Mouse (Mus musculus) CH12.LX (cell line): ENCODE results near the gene Sowaha. TPM values are rescaled to one million over a fixed set of nuclear protein-coding genes. Genes with fewer than 3 reads are reported as not detected.

Experiments
- DNase-seq: peaks from one replicate; pipeline ENCODE4 v3.0.0-alpha.2; 2013; ENCODE audit errors: extremely low read depth
- H3K27ac ChIP-seq: 2 replicates; pipeline ENCODE4 v1.5.1; 2012; ENCODE audit warnings: low read depth, mild to moderate bottlenecking, control low read depth, moderate library complexity; ENCODE audit not compliant: insufficient read depth
- H3K27me3 ChIP-seq: replicated peaks from 2 replicates; pipeline ENCODE3; 2012; ENCODE audit warnings: inconsistent platforms
- H3K36me3 ChIP-seq, 2 experiments: replicated peaks in 1 of 2; 2 replicates each; pipeline versions ENCODE3 to v1.6.1; 2012; ENCODE audit warnings: inconsistent platforms in 1 of 2, low read length in 1 of 2, mild to moderate bottlenecking in 1 of 2, mixed read lengths in 1 of 2, moderate library complexity in 1 of 2; ENCODE audit not compliant: control insufficient read depth in 1 of 2, insufficient read depth in 1 of 2
- H3K4me1 ChIP-seq, 2 experiments: 2 replicates each; pipeline ENCODE4 v1.6.1; 2012; ENCODE audit warnings: inconsistent platforms in 1 of 2, moderate library complexity in 1 of 2; ENCODE audit not compliant: insufficient read depth in 2 of 2, control insufficient read depth in 1 of 2
- H3K4me2 ChIP-seq: 2 replicates; pipeline ENCODE4 v1.6.1; 2012; ENCODE audit warnings: low read depth, mild to moderate bottlenecking, control low read depth; ENCODE audit not compliant: poor library complexity, insufficient read depth, severe bottlenecking
- H3K4me3 ChIP-seq, 3 experiments: fragments of 150-350 bp in 1 of 3; sonication (generic) in 1 of 3; replicated peaks in 1 of 3; 2 replicates each; pipeline versions ENCODE3 to v1.5.1; 2011 to 2012; ENCODE audit warnings: low read depth in 2 of 3, low read length in 2 of 3, mild to moderate bottlenecking in 2 of 3, moderate library complexity in 2 of 3, control low read depth in 1 of 3, improper control_type of control experiment in 1 of 3, inconsistent platforms in 1 of 3, mixed read lengths in 1 of 3; ENCODE audit not compliant: poor library complexity in 1 of 3
- H3K79me2 ChIP-seq: replicated peaks from 2 replicates; pipeline ENCODE4 v1.6.1; 2012; ENCODE audit warnings: mild to moderate bottlenecking, moderate library complexity; ENCODE audit not compliant: control insufficient read depth, poor library complexity, insufficient read depth, severe bottlenecking; ENCODE audit errors: extremely low read depth
- H3K9ac ChIP-seq: 2 replicates; pipeline ENCODE4 v1.6.1; 2012; ENCODE audit warnings: low read depth, mild to moderate bottlenecking, control low read depth, moderate library complexity; ENCODE audit not compliant: insufficient read depth
- H3K9me3 ChIP-seq: replicated peaks from 2 replicates; pipeline ENCODE3; 2012; ENCODE audit warnings: low read length, inconsistent platforms, mixed read lengths
- BHLHE40 ChIP-seq: IDR thresholded peaks from 2 replicates; pipeline ENCODE4 v1.6.1; 2011; ENCODE audit warnings: mild to moderate bottlenecking, low read depth, low read length, improper control_type of control experiment
- CHD1 ChIP-seq: IDR thresholded peaks from 2 replicates; pipeline ENCODE4 v1.6.1; 2012; ENCODE audit warnings: low read depth, low read length, improper control_type of control experiment, inconsistent platforms
- CHD2 ChIP-seq: IDR thresholded peaks from 2 replicates; pipeline ENCODE4 v1.6.1; 2011; ENCODE audit warnings: low read length, improper control_type of control experiment
- CTCF ChIP-seq, 2 experiments: IDR thresholded peaks in 1 of 2; conservative IDR thresholded peaks in 1 of 2; 2 replicates each; pipeline ENCODE4 v1.5.1; 2011 to 2012; ENCODE audit warnings: low read depth in 2 of 2, low read length in 2 of 2, improper control_type of control experiment in 1 of 2, inconsistent platforms in 1 of 2, mild to moderate bottlenecking in 1 of 2, moderate library complexity in 1 of 2
- E2F4 ChIP-seq: IDR thresholded peaks from 2 replicates; pipeline ENCODE4 v1.6.1; 2011; ENCODE audit warnings: low read depth, low read length, improper control_type of control experiment; ENCODE audit not compliant: insufficient replicate concordance
- ELF1 ChIP-seq: IDR thresholded peaks from 2 replicates; pipeline ENCODE4 v1.6.1; 2014; ENCODE audit warnings: low read depth, mild to moderate bottlenecking, inconsistent platforms, low read length, improper control_type of control experiment
- EP300 ChIP-seq: IDR thresholded peaks from 2 replicates; pipeline ENCODE4 v1.6.1; 2011; ENCODE audit warnings: low read length, improper control_type of control experiment
- GABPA ChIP-seq: IDR thresholded peaks from 2 replicates; pipeline ENCODE4 v1.6.1; 2012; ENCODE audit warnings: low read depth, low read length, improper control_type of control experiment, inconsistent platforms; ENCODE audit not compliant: insufficient replicate concordance
- IRF4 ChIP-seq: IDR thresholded peaks from 2 replicates; pipeline ENCODE4 v1.6.1; 2014; ENCODE audit warnings: low read depth, mild to moderate bottlenecking, inconsistent platforms, low read length, improper control_type of control experiment
- JUN ChIP-seq: IDR thresholded peaks from 2 replicates; pipeline ENCODE4 v1.6.1; 2011; ENCODE audit warnings: low read depth, mild to moderate bottlenecking, low read length, improper control_type of control experiment, moderate library complexity; ENCODE audit not compliant: insufficient read depth
- JUND ChIP-seq: conservative IDR thresholded peaks from 2 replicates; pipeline ENCODE4 v1.6.1; 2011; ENCODE audit warnings: low read depth, low read length, improper control_type of control experiment
- KAT2A ChIP-seq: IDR thresholded peaks from 2 replicates; pipeline ENCODE4 v1.6.1; 2012; ENCODE audit warnings: low read length, improper control_type of control experiment, inconsistent platforms; ENCODE audit not compliant: insufficient replicate concordance
- MAFK ChIP-seq: IDR thresholded peaks from 2 replicates; pipeline ENCODE4 v1.6.1; 2011; ENCODE audit warnings: low read length, improper control_type of control experiment; ENCODE audit not compliant: insufficient replicate concordance
- MAX ChIP-seq: IDR thresholded peaks from 2 replicates; pipeline ENCODE4 v1.6.1; 2011; ENCODE audit warnings: low read length, improper control_type of control experiment
- MAZ ChIP-seq: IDR thresholded peaks from 2 replicates; pipeline ENCODE4 v1.6.1; 2012; ENCODE audit warnings: low read depth, mild to moderate bottlenecking, inconsistent platforms, low read length, improper control_type of control experiment, moderate library complexity
- MYC ChIP-seq: IDR thresholded peaks from 2 replicates; pipeline ENCODE4 v1.6.1; 2011; ENCODE audit warnings: low read depth, mild to moderate bottlenecking, improper control_type of control experiment, low read length
- NELFE ChIP-seq: IDR thresholded peaks from 2 replicates; pipeline ENCODE4 v1.6.1; 2011; ENCODE audit warnings: low read depth, low read length, improper control_type of control experiment
- NRF1 ChIP-seq: IDR thresholded peaks from 2 replicates; pipeline ENCODE4 v1.6.1; 2014; ENCODE audit warnings: low read depth, mild to moderate bottlenecking, inconsistent platforms, low read length, improper control_type of control experiment, moderate library complexity
- PAX5 ChIP-seq: IDR thresholded peaks from 2 replicates; pipeline ENCODE4 v1.6.1; 2012; ENCODE audit warnings: low read length, inconsistent platforms, mixed read lengths
- POLR2A ChIP-seq: IDR thresholded peaks from 2 replicates; pipeline ENCODE4 v1.6.1; 2011; ENCODE audit warnings: low read depth, mild to moderate bottlenecking, improper control_type of control experiment, low read length
- POLR2AphosphoS2 ChIP-seq: IDR thresholded peaks from 2 replicates; pipeline ENCODE4 v1.6.1; 2011; ENCODE audit warnings: low read depth, low read length, improper control_type of control experiment
- RAD21 ChIP-seq: IDR thresholded peaks from 2 replicates; pipeline ENCODE4 v1.6.1; 2011; ENCODE audit warnings: low read depth, mild to moderate bottlenecking, low read length, improper control_type of control experiment, moderate library complexity
- RCOR1 ChIP-seq: conservative IDR thresholded peaks from 2 replicates; pipeline ENCODE4 v1.6.1; 2012; ENCODE audit warnings: low read depth, mild to moderate bottlenecking, inconsistent platforms, low read length, improper control_type of control experiment
- SIN3A ChIP-seq: IDR thresholded peaks from 2 replicates; pipeline ENCODE4 v1.6.1; 2012; ENCODE audit warnings: low read length, improper control_type of control experiment, inconsistent platforms
- SMC3 ChIP-seq: IDR thresholded peaks from 2 replicates; pipeline ENCODE4 v1.6.1; 2011; ENCODE audit warnings: low read depth, low read length, improper control_type of control experiment
- TBP ChIP-seq: conservative IDR thresholded peaks from 2 replicates; pipeline ENCODE4 v1.6.1; 2011; ENCODE audit warnings: low read depth, low read length, improper control_type of control experiment
- UBTF ChIP-seq: IDR thresholded peaks from 2 replicates; pipeline ENCODE4 v1.6.1; 2012; ENCODE audit warnings: low read depth, mild to moderate bottlenecking, inconsistent platforms, low read length, improper control_type of control experiment, moderate library complexity
- USF2 ChIP-seq: conservative IDR thresholded peaks from 2 replicates; pipeline ENCODE4 v1.6.1; 2011; ENCODE audit warnings: low read depth, low read length, improper control_type of control experiment
- ZC3H11A ChIP-seq: IDR thresholded peaks from 2 replicates; pipeline ENCODE4 v1.6.1; 2012; ENCODE audit warnings: low read depth, mild to moderate bottlenecking, inconsistent platforms, low read length, improper control_type of control experiment
- ZKSCAN1 ChIP-seq: IDR thresholded peaks from 2 replicates; pipeline ENCODE4 v1.6.1; 2012; ENCODE audit warnings: low read depth, inconsistent platforms, low read length, improper control_type of control experiment, borderline replicate concordance
- ZMIZ1 ChIP-seq: IDR thresholded peaks from 2 replicates; pipeline ENCODE4 v1.6.1; 2012; ENCODE audit warnings: low read depth, mild to moderate bottlenecking, inconsistent platforms, low read length, improper control_type of control experiment
- dilution Hi-C: fragments of 300-500 bp; cut with MboI; formaldehyde crosslinking; loops from 2 replicates; pipeline ENCODE4 v1.14.3; 2020; ENCODE audit warnings: low sequenced_read_pairs; ENCODE audit not compliant: extremely low pct_unique_long_range_greater_than_20kb, extremely low pct_ligation_motif_present
- in situ Hi-C: fragments of 300-500 bp; cut with MboI; formaldehyde crosslinking; loops from 3 replicates; pipeline ENCODE4 v1.14.3; 2019; ENCODE audit warnings: low sequenced_read_pairs, low pct_ligation_motif_present, low pct_unique_long_range_greater_than_20kb, mixed read lengths
- polyA plus RNA-seq: library from polyadenylated mRNA; unstranded; fragments of >175 nt; gene quantifications from 2 replicates; pipeline ENCODE4 v1.2.1, GENCODE M21; 2012; ENCODE audit warnings: low read depth; ENCODE audit not compliant: insufficient read length
- total RNA-seq, 2 experiments: library from RNA; depleted of rRNA; stranded (reverse); fragments of 300-350 nt in 1 of 2; fragments of >200 nt in 1 of 2; gene quantifications; 2 replicates each; pipeline ENCODE4 v1.2.3; 2012 to 2014

Sowaha gene
- total and polyA plus RNA-seq, 3 experiments, result not detected

- H3K9me3 ChIP-seq, result no peaks in the 10 kb centered on the region
- peaks cover 28 to 74% of the 10 kb centered on the region in 2 experiments for H3K4me1 ChIP-seq
- no peak for TF ChIP-seq CTCF (conservative IDR thresholded peaks at IDR 0.05 in 1 of 2, IDR thresholded peaks at IDR 0.05 in 1 of 2; ENCODE audit: low read depth in 2 of 2, low read length in 2 of 2)
- no peak for TF ChIP-seq E2F4
- TF ChIP-seq ZC3H11A, result no peak
- TF ChIP-seq RAD21, result no peak
- TF ChIP-seq IRF4, result no peak
- TF ChIP-seq TBP, result no peak
- TF ChIP-seq CHD2, result no peak
- TF ChIP-seq SIN3A, result no peak
- TF ChIP-seq POLR2A, result no peak
- no peak for TF ChIP-seq JUND
- TF ChIP-seq RCOR1, result no peak
- TF ChIP-seq BHLHE40, result no peak
- TF ChIP-seq JUN, result no peak
- no peak for TF ChIP-seq CHD1
- TF ChIP-seq, all 38 proteins: peak for 0
- in situ Hi-C loops, result no loop called here
- no peaks in the 10 kb centered on the region for H3K27me3 ChIP-seq
- H3K9ac ChIP-seq, result no peak overlapping the region
- H3K27ac ChIP-seq, result no peak overlapping the region
- no peaks in the 10 kb centered on the region for H3K79me2 ChIP-seq
- no peak overlapping the region for H3K4me2 ChIP-seq
- no peak overlapping the region for H3K4me3 ChIP-seq
- dilution Hi-C loops, result no loop called here
- no peak for DNase-seq
- H3K36me3 ChIP-seq, result no peaks in the 10 kb centered on the region
These were observed 20.5 kb upstream of the Sowaha start for GRCm38 (mm10) chr11:53500569-53500968.

DNA sequence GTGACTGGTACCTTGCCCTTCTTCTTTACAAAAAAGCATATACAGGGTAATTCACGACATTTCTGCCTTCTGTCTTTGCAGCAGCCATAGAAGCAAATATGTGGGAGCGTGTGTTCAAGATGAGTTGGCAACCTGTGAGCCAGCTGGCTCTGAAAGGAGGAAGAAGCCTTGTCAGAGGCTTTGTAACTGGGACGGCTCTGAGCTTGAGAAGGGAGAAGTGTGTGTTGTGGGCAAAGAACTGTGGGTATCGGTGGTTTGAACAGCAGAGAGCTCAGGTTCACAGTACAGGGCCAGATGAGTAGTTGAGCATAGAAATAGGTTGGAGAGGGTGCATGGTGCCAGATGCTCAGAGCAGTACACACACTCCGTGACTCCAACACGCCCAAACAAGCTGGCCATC lies 16.9 kb upstream of the Sowaha start:
- dilution Hi-C loops, result no loop called here
- Histone ChIP-seq H3K4me2 (0 out of 2 replicates have a peak overlapping the region, but pooled peaks have one; percentile 2), H3K9ac (no peak overlapping the region), H3K4me1 (peaks cover 24 to 73% of the 10 kb centered on the region in 2 experiments), H3K9me3 (no peaks in the 10 kb centered on the region), H3K27me3 (no peaks in the 10 kb centered on the region), H3K36me3 (no peaks in the 10 kb centered on the region), H3K27ac (peak overlapping the region; percentile 2; the same call in 1 of the 2 replicates), H3K79me2 (no peaks in the 10 kb centered on the region), H3K4me3 (no peak overlapping the region)
- in situ Hi-C loops, result no loop called here
- peak; percentile 81 for DNase-seq
- TF ChIP-seq GABPA, result no peak
- TF ChIP-seq POLR2AphosphoS2, result no peak
- no peak for TF ChIP-seq CHD1
- TF ChIP-seq KAT2A, result no peak
- TF ChIP-seq MAZ, result no peak
- no peak for TF ChIP-seq ZKSCAN1
- peak; percentile 4; the same call in 1 of the 2 replicates for TF ChIP-seq IRF4
- no peak for TF ChIP-seq NRF1
- 0 out of 2 replicates have a peak, but pooled peaks have one; percentile 10 for TF ChIP-seq JUN
- no peak for TF ChIP-seq E2F4
- TF ChIP-seq TBP, result 0 out of 2 replicates have a peak, but pooled peaks have one; percentile 14
- no peak for TF ChIP-seq UBTF
- TF ChIP-seq MAFK, result peak; percentile 48; the same call in 1 of the 2 replicates
- peak; percentile 74; the same call in 1 of the 2 replicates for TF ChIP-seq SIN3A
- no peak for TF ChIP-seq USF2
- 0 out of 2 replicates have a peak, but pooled peaks have one; percentile 27 for TF ChIP-seq ELF1
- no peak for TF ChIP-seq BHLHE40
- no peak; the same call in 1 of the 2 replicates for TF ChIP-seq EP300
- TF ChIP-seq RAD21, result no peak; the same call in 1 of the 2 replicates
- TF ChIP-seq ZMIZ1, result no peak
- no peak for TF ChIP-seq POLR2A
- TF ChIP-seq CTCF (conservative IDR thresholded peaks at IDR 0.05 in 1 of 2, IDR thresholded peaks at IDR 0.05 in 1 of 2; ENCODE audit: low read depth in 2 of 2, low read length in 2 of 2), result no peak
- no peak for TF ChIP-seq SMC3
- peak; percentile 25; the same call in 1 of the 2 replicates for TF ChIP-seq MYC
- no peak for TF ChIP-seq PAX5
- no peak for TF ChIP-seq JUND
- TF ChIP-seq NELFE, result no peak
- TF ChIP-seq MAX, result no peak
- TF ChIP-seq CHD2, result no peak
